Mouse (Mus musculus): ENCODE measurements around the gene Tnfrsf11a.

- no peak for TF ChIP-seq POLR2A (IDR thresholded peaks at IDR 0.05; ENCODE audit: borderline replicate concordance, extremely low read depth, low read depth, low read length)
- no peak for TF ChIP-seq CTCF (IDR thresholded peaks at IDR 0.05; ENCODE audit: insufficient read depth, low read length)
Measured at GRCm38 (mm10) chr1:105805565-105805964, 25.0 kb downstream of the Tnfrsf11a start.
